Comparison of ENCODE assay signal across 9 mouse cellular contexts in genomic region chr7:30717006-30717715, GRCm38 (mm10). TPM values are rescaled to one million over a fixed set of nuclear protein-coding genes. Genes with fewer than 3 reads are reported as not detected.
DNase-seq lines count a peak whose midpoint lies in the region; ATAC-seq lines count a peak whose summit lies in the region.
"Had no signal": no experiment of that assay in that cellular context is flagged by ENCODE, and none has a peak within 500 bp of the region (broad histone marks: within the 10 kb centered on the region; RNA-seq: fewer than 3 reads in every experiment).

No protein-coding gene starts in this region.

- intact Hi-C loops in left cerebral cortex, postnatal 36 days (cut with DNase I): no loop called here

- DNase-seq in R1 (ENCODE audit: low read depth, low spot score): peak; percentile 100
- DNase-seq in gastrocnemius, postnatal 10 days: peak; percentile 15
- peak; percentile 89 for DNase-seq in intestine, embryonic 14.5 days (ENCODE audit: low spot score)
- DNase-seq in left cerebral cortex, postnatal 36 days (ENCODE audit: low spot score in 2 of 2): peak; percentile 16 to 21
- DNase-seq in mesoderm, embryonic 11.5 days (ENCODE audit: low read depth, low spot score): peak; percentile 93
- peak; percentile 12 for DNase-seq in skeletal muscle tissue, adult 2 months (ENCODE audit: low read depth, low spot score)
- no peak for DNase-seq in cerebellum, adult 18-20 months

- no peaks in the 10 kb centered on the region for H3K9me3 ChIP-seq in intestine, embryonic 14.5 days (ENCODE audit: control insufficient read depth, low read length)

- H3K27ac ChIP-seq in intestine, embryonic 14.5 days (ENCODE audit: low read depth): no peak overlapping the region

- peak overlapping the region; percentile 33 for H3K4me3 ChIP-seq in intestine, embryonic 14.5 days (ENCODE audit: low read depth, low read length)

- H3K27me3 ChIP-seq in intestine, embryonic 14.5 days (replicated peaks; ENCODE audit: control insufficient read depth, insufficient read depth, low read length): peaks cover 9% of the 10 kb centered on the region; the same call in 1 of the 2 replicates

- H3K4me2 ChIP-seq in intestine, embryonic 14.5 days (ENCODE audit: low read length): peak overlapping the region; percentile 52

- no peak overlapping the region for H3K9ac ChIP-seq in intestine, embryonic 14.5 days (ENCODE audit: low read length)

- WGBS in intestine, embryonic 14.5 days: 3% methylated on average over 43 of the region's 43 CpGs

- peaks cover 7% of the 10 kb centered on the region for H3K4me1 ChIP-seq in intestine, embryonic 14.5 days (replicated peaks; ENCODE audit: control insufficient read depth, insufficient read depth, low read length)

- ATAC-seq in common myeloid progenitor, adult 5-6 weeks (replicated peaks; ENCODE audit: low read depth, poor library complexity, severe bottlenecking): peak; percentile 93
- ATAC-seq in intestine, embryonic 14.5 days (replicated peaks; ENCODE audit: low FRiP score, low TSS enrichment, low read depth): peak; percentile 98

- H3K36me3 ChIP-seq in intestine, embryonic 14.5 days (ENCODE audit: control insufficient read depth, insufficient read depth, low read length): no peaks in the 10 kb centered on the region

RNA-seq across cellular contexts. Expression of gene Atp4a, which starts 5.2 kb away (rescaled TPM):
- 1.1 and 1.8 TPM in 2 replicates for total RNA-seq in common myeloid progenitor, adult 5-6 weeks (2017)
- total RNA-seq in gastrocnemius, postnatal 10 days (2021): not detected
- polyA plus RNA-seq in intestine, embryonic 14.5 days (2014; fragmentation: Nextera tagmentation; extraction: Ambion mirVana): 1.0 and 2.2 TPM in 2 replicates
- under 1 TPM; 0.23 to 0.47 TPM for total RNA-seq in left cerebral cortex, postnatal 36 days (2021)

RNA-seq across cellular contexts. Expression of gene Tmem147, which starts 12.2 kb away (rescaled TPM):
- total RNA-seq in common myeloid progenitor, adult 5-6 weeks (2017): 51.1 and 61.8 TPM in 2 replicates
- 100 to 1,000 TPM; 166 to 178 TPM for total RNA-seq in gastrocnemius, postnatal 10 days (2021)
- 213 and 238 TPM in 2 replicates for polyA plus RNA-seq in intestine, embryonic 14.5 days (2014; fragmentation: Nextera tagmentation; extraction: Ambion mirVana)
- total RNA-seq in left cerebral cortex, postnatal 36 days (2021): 100 to 1,000 TPM; 114 to 115 TPM

RNA-seq across cellular contexts. Expression of gene 2200002J24Rik, which starts 18.4 kb away (rescaled TPM):
- total RNA-seq in common myeloid progenitor, adult 5-6 weeks (2017): not detected in 2 replicates
- total RNA-seq in gastrocnemius, postnatal 10 days (2021): not detected
- 1.4 TPM in 2 replicates for polyA plus RNA-seq in intestine, embryonic 14.5 days (2014; fragmentation: Nextera tagmentation; extraction: Ambion mirVana)
- total RNA-seq in left cerebral cortex, postnatal 36 days (2021): not detected
- total RNA-seq: left cerebral cortex, adult 8-10 months had no signal

RNA-seq across cellular contexts. Expression of gene Gapdhs, which starts 26.3 kb away (rescaled TPM):
- total RNA-seq in common myeloid progenitor, adult 5-6 weeks (2017): not detected in 2 replicates
- total RNA-seq in gastrocnemius, postnatal 10 days (2021): not detected
- polyA plus RNA-seq in intestine, embryonic 14.5 days (2014; fragmentation: Nextera tagmentation; extraction: Ambion mirVana): 0.51 TPM in 1 of 2 replicates, not detected in the other
- total RNA-seq in left cerebral cortex, postnatal 36 days (2021): under 1 TPM in 1 of 2 experiments, not detected in 1; 0.35 TPM
- total RNA-seq: left cerebral cortex, adult 8-10 months had no signal

RNA-seq across cellular contexts. Expression of gene Sbsn, which starts 34.1 kb away (rescaled TPM):
- total RNA-seq in common myeloid progenitor, adult 5-6 weeks (2017): 0.78 TPM in 1 of 2 replicates, not detected in the other
- total RNA-seq in gastrocnemius, postnatal 10 days (2021): 1 to 10 TPM; 3.5 to 5.8 TPM
- polyA plus RNA-seq in intestine, embryonic 14.5 days (2014; fragmentation: Nextera tagmentation; extraction: Ambion mirVana): 1.5 and 2.7 TPM in 2 replicates
- total RNA-seq in left cerebral cortex, postnatal 36 days (2021): 1 to 10 TPM; 5.5 to 7.9 TPM

Comparison
In these comparisons a context has a peak if more than half of its experiments do, and no peak if none do; other contexts are left out.
1. DNase-seq: peak in R1 (single experiment), gastrocnemius, postnatal 10 days (single experiment), intestine, embryonic 14.5 days (single experiment), left cerebral cortex, postnatal 36 days (2 of 2), mesoderm, embryonic 11.5 days (single experiment) and skeletal muscle tissue, adult 2 months (single experiment); none in cerebellum, adult 18-20 months (0 of 2).